Mouse (Mus musculus) limb, embryonic 12.5 days (tissue): ENCODE measurements around the gene Sox18. TPM values are rescaled to one million over a fixed set of nuclear protein-coding genes. Genes with fewer than 3 reads are reported as not detected.

Experiments used
- ATAC-seq: fragments of 200-750 bp; cut with Nextera tagmentation; 2 replicates; pipeline ENCODE4 v1.8.0; 2017; ENCODE audit warnings: low read depth, moderate TSS enrichment; ENCODE audit not compliant: insufficient number of reproducible peaks, insufficient read depth, low FRiP score, low TSS enrichment
- H3K27ac ChIP-seq: fragments of 300-500 bp; sonication (generic); 2 replicates; pipeline ENCODE4 v1.5.1; 2016; ENCODE audit warnings: mild to moderate bottlenecking, moderate library complexity
- H3K27me3 ChIP-seq: fragments of 300-500 bp; sonication (generic); 2 replicates; pipeline ENCODE4 v1.6.1; 2016; ENCODE audit warnings: mild to moderate bottlenecking, moderate library complexity
- H3K36me3 ChIP-seq: fragments of 300-500 bp; sonication (generic); 2 replicates; pipeline ENCODE4 v1.6.1; 2016; ENCODE audit warnings: mild to moderate bottlenecking, moderate library complexity
- H3K4me1 ChIP-seq: fragments of 300-500 bp; sonication (generic); replicated peaks from 2 replicates; pipeline ENCODE4 v1.6.1; 2016
- H3K4me2 ChIP-seq: fragments of 300-500 bp; sonication (generic); 2 replicates; pipeline ENCODE4 v1.6.1; 2016; ENCODE audit warnings: mild to moderate bottlenecking, moderate library complexity
- H3K4me3 ChIP-seq: fragments of 300-500 bp; sonication (generic); replicated peaks from 2 replicates; pipeline ENCODE4 v1.5.1; 2016; ENCODE audit warnings: mild to moderate bottlenecking
- H3K9ac ChIP-seq: fragments of 300-500 bp; sonication (generic); replicated peaks from 2 replicates; pipeline ENCODE4 v1.6.1; 2016; ENCODE audit warnings: mild to moderate bottlenecking, moderate library complexity
- H3K9me3 ChIP-seq: fragments of 300-500 bp; sonication (generic); 2 replicates; pipeline ENCODE4 v1.6.1; 2016; ENCODE audit warnings: mild to moderate bottlenecking, moderate library complexity
- WGBS: fragments of 180-500 bp; shearing (Covaris S2); methylation state at CpG from one replicate; pipeline ENCODE4 v1.1.7; 2016; 5-methylcytosine and 5-hydroxymethylcytosine counted together
- polyA plus RNA-seq: library from polyadenylated mRNA; unstranded; fragments of >200 nt; fragmentation: Nextera tagmentation; extraction: Ambion mirVana; gene quantifications from 2 replicates; pipeline ENCODE4 v1.2.1, GENCODE M21; 2016

The Sox18 gene
- polyA plus RNA-seq, 1 experiment from 2014 or later, result 22.4 TPM

GRCm38 (mm10) chr2:181694581-181694980 lies 23.1 kb upstream of the Sox18 start:
- peaks cover 8% of the 10 kb centered on the region; the same call in 1 of the 2 replicates for H3K27me3 ChIP-seq
- H3K4me1 ChIP-seq, result peaks cover 16% of the 10 kb centered on the region
- peaks cover 19% of the 10 kb centered on the region for H3K36me3 ChIP-seq
- WGBS, result 91% methylated on average over 3 of the region's 3 CpGs
- H3K9ac ChIP-seq, result peak overlapping the region; percentile 79; the same call in 1 of the 2 replicates
- peak overlapping the region; percentile 92 for H3K4me2 ChIP-seq
- H3K9me3 ChIP-seq, result no peaks in the 10 kb centered on the region
- no peak for ATAC-seq
- H3K4me3 ChIP-seq, result peak overlapping the region; percentile 69; the same call in 1 of the 2 replicates
- H3K27ac ChIP-seq, result no peak overlapping the region

- Histone ChIP-seq H3K4me1 (peaks cover 16% of the 10 kb centered on the region), H3K36me3 (peaks cover 28% of the 10 kb centered on the region), H3K4me2 (peak within 1 kb of the TSS; percentile 92), H3K9ac (peak within 1 kb of the TSS; percentile 79), H3K27me3 (peaks cover 8% of the 10 kb centered on the region; the same call in 1 of the 2 replicates), H3K4me3 (peak within 1 kb of the TSS; percentile 69), H3K27ac (peak within 1 kb of the TSS; percentile 81), H3K9me3 (no peaks in the 10 kb centered on the region)
- peak; percentile 79 for ATAC-seq
- under 1% methylated on average over 74 of the region's 75 CpGs for WGBS
Measured at GRCm38 (mm10) chr2:181693339-181694280, 22.2 kb upstream of the Sox18 start, which contains the start of gene Rgs19. Gene Rgs19, minus strand, starts transcription at chr2:181693977.

GRCm38 (mm10) chr2:181692304-181692703 lies 20.9 kb upstream of the Sox18 start:
- Histone ChIP-seq H3K36me3 (peaks cover 41% of the 10 kb centered on the region), H3K4me2 (peak overlapping the region; percentile 92), H3K9me3 (no peaks in the 10 kb centered on the region), H3K4me1 (peaks cover 16% of the 10 kb centered on the region), H3K4me3 (peak overlapping the region; percentile 69), H3K9ac (no peak overlapping the region; the same call in 1 of the 2 replicates), H3K27me3 (peaks cover 8% of the 10 kb centered on the region; the same call in 1 of the 2 replicates), H3K27ac (no peak overlapping the region)
- WGBS, result 92% methylated on average over 3 of the region's 3 CpGs
- ATAC-seq, result no peak

- no peak for ATAC-seq
- WGBS, result 92% methylated on average over 4 of the region's 4 CpGs
- Histone ChIP-seq H3K4me3 (no peak overlapping the region), H3K27me3 (peaks cover 5% of the 10 kb centered on the region; the same call in 1 of the 2 replicates), H3K9me3 (no peaks in the 10 kb centered on the region), H3K4me2 (no peak overlapping the region), H3K9ac (no peak overlapping the region), H3K4me1 (peaks cover 16% of the 10 kb centered on the region), H3K36me3 (peaks cover 48% of the 10 kb centered on the region), H3K27ac (no peak overlapping the region)
Measured at GRCm38 (mm10) chr2:181691571-181691970, 20.1 kb upstream of the Sox18 start.

GRCm38 (mm10) chr2:181691083-181691482 lies 19.6 kb upstream of the Sox18 start:
- no peak overlapping the region for H3K27ac ChIP-seq
- no peak for ATAC-seq
- H3K9ac ChIP-seq, result no peak overlapping the region
- WGBS, result 87% methylated on average over 6 of the region's 6 CpGs
- H3K27me3 ChIP-seq, result peaks cover 2% of the 10 kb centered on the region; the same call in 1 of the 2 replicates
- peaks cover 16% of the 10 kb centered on the region for H3K4me1 ChIP-seq
- H3K9me3 ChIP-seq, result no peaks in the 10 kb centered on the region
- no peak overlapping the region for H3K4me2 ChIP-seq
- peaks cover 53% of the 10 kb centered on the region for H3K36me3 ChIP-seq
- no peak overlapping the region for H3K4me3 ChIP-seq

- Histone ChIP-seq H3K36me3 (peaks cover 63% of the 10 kb centered on the region), H3K4me2 (no peak overlapping the region), H3K9me3 (no peaks in the 10 kb centered on the region), H3K9ac (no peak overlapping the region), H3K27ac (no peak overlapping the region), H3K27me3 (no peaks in the 10 kb centered on the region), H3K4me3 (no peak overlapping the region), H3K4me1 (peaks cover 15% of the 10 kb centered on the region)
- WGBS, result 92% methylated on average over 10 of the region's 10 CpGs
- ATAC-seq, result no peak
Measured at GRCm38 (mm10) chr2:181689466-181690160, 18.2 kb upstream of the Sox18 start.

GRCm38 (mm10) chr2:181687586-181687985 lies 16.1 kb upstream of the Sox18 start:
- peaks cover 4% of the 10 kb centered on the region for H3K4me1 ChIP-seq
- no peak overlapping the region for H3K9ac ChIP-seq
- H3K9me3 ChIP-seq, result no peaks in the 10 kb centered on the region
- no peak overlapping the region for H3K27ac ChIP-seq
- H3K27me3 ChIP-seq, result no peaks in the 10 kb centered on the region
- peaks cover 68% of the 10 kb centered on the region for H3K36me3 ChIP-seq
- WGBS, result 92% methylated on average over 8 of the region's 8 CpGs
- no peak overlapping the region for H3K4me3 ChIP-seq
- H3K4me2 ChIP-seq, result no peak overlapping the region
- no peak for ATAC-seq

GRCm38 (mm10) chr2:181685686-181686085 lies 14.2 kb upstream of the Sox18 start:
- WGBS, result 90% methylated on average over 4 of the region's 4 CpGs
- H3K9ac ChIP-seq, result no peak overlapping the region
- no peaks in the 10 kb centered on the region for H3K27me3 ChIP-seq
- H3K4me2 ChIP-seq, result no peak overlapping the region
- no peak overlapping the region for H3K4me3 ChIP-seq
- H3K4me1 ChIP-seq, result peaks cover 9% of the 10 kb centered on the region
- peaks cover 60% of the 10 kb centered on the region for H3K36me3 ChIP-seq
- H3K9me3 ChIP-seq, result no peaks in the 10 kb centered on the region
- no peak for ATAC-seq
- H3K27ac ChIP-seq, result no peak overlapping the region

- no peak for ATAC-seq
- no peak overlapping the region for H3K4me3 ChIP-seq
- no peak overlapping the region for H3K9ac ChIP-seq
- peaks cover 50% of the 10 kb centered on the region for H3K36me3 ChIP-seq
- H3K27ac ChIP-seq, result no peak overlapping the region
- H3K27me3 ChIP-seq, result no peaks in the 10 kb centered on the region
- no peaks in the 10 kb centered on the region for H3K9me3 ChIP-seq
- no peak overlapping the region for H3K4me2 ChIP-seq
- peaks cover 12% of the 10 kb centered on the region for H3K4me1 ChIP-seq
- 88% methylated on average over 1 of the region's 1 CpGs for whole genome bisulfite sequencing
Measured at GRCm38 (mm10) chr2:181684713-181685112, 13.3 kb upstream of the Sox18 start.

- H3K27me3 ChIP-seq, result no peaks in the 10 kb centered on the region
- ATAC-seq, result no peak
- no peak overlapping the region for H3K4me2 ChIP-seq
- H3K9me3 ChIP-seq, result no peaks in the 10 kb centered on the region
- H3K4me1 ChIP-seq, result peaks cover 20% of the 10 kb centered on the region
- 70% methylated on average over 4 of the region's 4 CpGs for WGBS
- H3K36me3 ChIP-seq, result peaks cover 38% of the 10 kb centered on the region
- H3K4me3 ChIP-seq, result no peak overlapping the region
- H3K27ac ChIP-seq, result no peak overlapping the region
- no peak overlapping the region for H3K9ac ChIP-seq
Measured at GRCm38 (mm10) chr2:181683381-181683780, 11.9 kb upstream of the Sox18 start.

- WGBS, result 93% methylated on average over 1 of the region's 1 CpGs
- H3K9me3 ChIP-seq, result no peaks in the 10 kb centered on the region
- H3K9ac ChIP-seq, result no peak overlapping the region
- no peak overlapping the region for H3K27ac ChIP-seq
- no peaks in the 10 kb centered on the region for H3K27me3 ChIP-seq
- no peak overlapping the region for H3K4me3 ChIP-seq
- peaks cover 22% of the 10 kb centered on the region for H3K4me1 ChIP-seq
- peaks cover 24% of the 10 kb centered on the region for H3K36me3 ChIP-seq
- H3K4me2 ChIP-seq, result no peak overlapping the region
- no peak for ATAC-seq
Measured at GRCm38 (mm10) chr2:181681978-181682377, 10.5 kb upstream of the Sox18 start.
